Mouse (Mus musculus): ENCODE measurements at regions not wholly inside any gene's neighbourhood (a gene's known extent, or its start where the extent isn't known, plus 50 kb on each side); places are given as distances from the start of the nearest gene placed in this dataset.

- no peaks in the 10 kb centered on the region for H3K27me3 ChIP-seq (ENCODE audit: control insufficient read depth, insufficient read depth, low read length)
- no peaks in the 10 kb centered on the region for H3K36me3 ChIP-seq (ENCODE audit: control insufficient read depth, insufficient read depth, low read length)
- H3K4me1 ChIP-seq (ENCODE audit: control insufficient read depth, insufficient read depth, low read length): no peaks in the 10 kb centered on the region
- no peak overlapping the region for H3K4me3 ChIP-seq (ENCODE audit: control insufficient read depth, low read depth, low read length)
- no peak for TF ChIP-seq CTCF (IDR thresholded peaks at IDR 0.05; ENCODE audit: control insufficient read depth, insufficient read depth, insufficient replicate concordance, low read depth, low read length)
- TF ChIP-seq POLR2A (IDR thresholded peaks at IDR 0.05; ENCODE audit: control insufficient read depth, low read depth, low read length): no peak
- no peak overlapping the region for H3K27ac ChIP-seq (ENCODE audit: control insufficient read depth, insufficient read depth, low read depth, low read length)
Measured at GRCm38 (mm10) chr8:4411126-4411525, 81.7 kb upstream of the Cers4 start.

- no peak for TF ChIP-seq CTCF (IDR thresholded peaks at IDR 0.05; ENCODE audit: control insufficient read depth, insufficient read depth, insufficient replicate concordance, low read depth, low read length)
- TF ChIP-seq POLR2A (IDR thresholded peaks at IDR 0.05; ENCODE audit: control insufficient read depth, low read depth, low read length): no peak
- Histone ChIP-seq H3K27ac (ENCODE audit: control insufficient read depth, insufficient read depth, low read depth, low read length) (no peak overlapping the region), H3K36me3 (ENCODE audit: control insufficient read depth, insufficient read depth, low read length) (no peaks in the 10 kb centered on the region), H3K27me3 (ENCODE audit: control insufficient read depth, insufficient read depth, low read length) (no peaks in the 10 kb centered on the region), H3K4me3 (ENCODE audit: control insufficient read depth, low read depth, low read length) (no peak overlapping the region), H3K4me1 (ENCODE audit: control insufficient read depth, insufficient read depth, low read length) (no peaks in the 10 kb centered on the region)
Measured at GRCm38 (mm10) chr8:4411836-4412235, 81.0 kb upstream of the Cers4 start.

GRCm38 (mm10) chr8:4413206-4413605 is 79.6 kb upstream of the Cers4 start:
- Histone ChIP-seq H3K27ac (ENCODE audit: control insufficient read depth, insufficient read depth, low read depth, low read length) (no peak overlapping the region), H3K4me1 (ENCODE audit: control insufficient read depth, insufficient read depth, low read length) (no peaks in the 10 kb centered on the region), H3K36me3 (ENCODE audit: control insufficient read depth, insufficient read depth, low read length) (no peaks in the 10 kb centered on the region), H3K27me3 (ENCODE audit: control insufficient read depth, insufficient read depth, low read length) (no peaks in the 10 kb centered on the region), H3K4me3 (ENCODE audit: control insufficient read depth, low read depth, low read length) (no peak overlapping the region)
- TF ChIP-seq POLR2A (IDR thresholded peaks at IDR 0.05; ENCODE audit: control insufficient read depth, low read depth, low read length): no peak
- 0 out of 2 replicates have a peak, but pooled peaks have one; percentile 5 for TF ChIP-seq CTCF (IDR thresholded peaks at IDR 0.05; ENCODE audit: control insufficient read depth, insufficient read depth, insufficient replicate concordance, low read depth, low read length)

GRCm38 (mm10) chr8:4413764-4414163 is 79.1 kb upstream of the Cers4 start:
- TF ChIP-seq POLR2A (IDR thresholded peaks at IDR 0.05; ENCODE audit: control insufficient read depth, low read depth, low read length): no peak
- no peak for TF ChIP-seq CTCF (IDR thresholded peaks at IDR 0.05; ENCODE audit: control insufficient read depth, insufficient read depth, insufficient replicate concordance, low read depth, low read length)
- H3K4me1 ChIP-seq (ENCODE audit: control insufficient read depth, insufficient read depth, low read length): no peaks in the 10 kb centered on the region
- no peaks in the 10 kb centered on the region for H3K27me3 ChIP-seq (ENCODE audit: control insufficient read depth, insufficient read depth, low read length)
- H3K27ac ChIP-seq (ENCODE audit: control insufficient read depth, insufficient read depth, low read depth, low read length): no peak overlapping the region
- H3K4me3 ChIP-seq (ENCODE audit: control insufficient read depth, low read depth, low read length): no peak overlapping the region
- no peaks in the 10 kb centered on the region for H3K36me3 ChIP-seq (ENCODE audit: control insufficient read depth, insufficient read depth, low read length)

- H3K36me3 ChIP-seq (ENCODE audit: control insufficient read depth, insufficient read depth, low read length): no peaks in the 10 kb centered on the region
- H3K27me3 ChIP-seq (ENCODE audit: control insufficient read depth, insufficient read depth, low read length): no peaks in the 10 kb centered on the region
- no peak overlapping the region for H3K27ac ChIP-seq (ENCODE audit: control insufficient read depth, insufficient read depth, low read depth, low read length)
- H3K4me3 ChIP-seq (ENCODE audit: control insufficient read depth, low read depth, low read length): no peak overlapping the region
- H3K4me1 ChIP-seq (ENCODE audit: control insufficient read depth, insufficient read depth, low read length): no peaks in the 10 kb centered on the region
- TF ChIP-seq POLR2A (IDR thresholded peaks at IDR 0.05; ENCODE audit: control insufficient read depth, low read depth, low read length): no peak
- TF ChIP-seq CTCF (IDR thresholded peaks at IDR 0.05; ENCODE audit: control insufficient read depth, insufficient read depth, insufficient replicate concordance, low read depth, low read length): no peak
Measured at GRCm38 (mm10) chr8:4417141-4417540, 75.7 kb upstream of the Cers4 start.

- no peak overlapping the region for H3K27ac ChIP-seq (ENCODE audit: control insufficient read depth, insufficient read depth, low read depth, low read length)
- H3K4me1 ChIP-seq (ENCODE audit: control insufficient read depth, insufficient read depth, low read length): no peaks in the 10 kb centered on the region
- no peaks in the 10 kb centered on the region for H3K27me3 ChIP-seq (ENCODE audit: control insufficient read depth, insufficient read depth, low read length)
- TF ChIP-seq POLR2A (IDR thresholded peaks at IDR 0.05; ENCODE audit: control insufficient read depth, low read depth, low read length) (no peak), CTCF (IDR thresholded peaks at IDR 0.05; ENCODE audit: control insufficient read depth, insufficient read depth, insufficient replicate concordance, low read depth, low read length) (no peak)
- H3K36me3 ChIP-seq (ENCODE audit: control insufficient read depth, insufficient read depth, low read length): no peaks in the 10 kb centered on the region
- H3K4me3 ChIP-seq (ENCODE audit: control insufficient read depth, low read depth, low read length): no peak overlapping the region
Measured at GRCm38 (mm10) chr8:4433161-4433560, 59.7 kb upstream of the Cers4 start.

- Histone ChIP-seq H3K4me3 (ENCODE audit: control insufficient read depth, low read depth, low read length) (no peak overlapping the region), H3K27ac (ENCODE audit: control insufficient read depth, insufficient read depth, low read depth, low read length) (no peak overlapping the region), H3K4me1 (ENCODE audit: control insufficient read depth, insufficient read depth, low read length) (no peaks in the 10 kb centered on the region), H3K36me3 (ENCODE audit: control insufficient read depth, insufficient read depth, low read length) (no peaks in the 10 kb centered on the region), H3K27me3 (ENCODE audit: control insufficient read depth, insufficient read depth, low read length) (no peaks in the 10 kb centered on the region)
- TF ChIP-seq POLR2A (IDR thresholded peaks at IDR 0.05; ENCODE audit: control insufficient read depth, low read depth, low read length) (no peak), CTCF (IDR thresholded peaks at IDR 0.05; ENCODE audit: control insufficient read depth, insufficient read depth, insufficient replicate concordance, low read depth, low read length) (no peak)
Measured at GRCm38 (mm10) chr8:4436546-4436945, 56.3 kb upstream of the Cers4 start.

All from testis, adult 2 months (tissue).